Mouse (Mus musculus): ENCODE measurements around the gene Bfar.
A peak's percentile ranks its signal among the peaks of the same experiment; 100 is the strongest.
"Not testable (repeated sequence)": the region's sequence is repeated elsewhere in the genome, so short reads cannot be mapped to it uniquely, and the experiment has no call there.

The Bfar gene

GRCm38 (mm10) chr16:13727811-13728335 lies 56.2 kb downstream of the Bfar start:
- DNase-seq, result no peak

- DNase-seq, result no peak
Observed at GRCm38 (mm10) chr16:13729428-13729827, 57.8 kb downstream of the Bfar start.

GRCm38 (mm10) chr16:13730285-13731255 lies 58.9 kb downstream of the Bfar start, which contains the start of gene Pla2g10:
Gene Pla2g10, minus strand, starts transcription at chr16:13730983.
- peak; percentile 44 for DNase-seq

DNA sequence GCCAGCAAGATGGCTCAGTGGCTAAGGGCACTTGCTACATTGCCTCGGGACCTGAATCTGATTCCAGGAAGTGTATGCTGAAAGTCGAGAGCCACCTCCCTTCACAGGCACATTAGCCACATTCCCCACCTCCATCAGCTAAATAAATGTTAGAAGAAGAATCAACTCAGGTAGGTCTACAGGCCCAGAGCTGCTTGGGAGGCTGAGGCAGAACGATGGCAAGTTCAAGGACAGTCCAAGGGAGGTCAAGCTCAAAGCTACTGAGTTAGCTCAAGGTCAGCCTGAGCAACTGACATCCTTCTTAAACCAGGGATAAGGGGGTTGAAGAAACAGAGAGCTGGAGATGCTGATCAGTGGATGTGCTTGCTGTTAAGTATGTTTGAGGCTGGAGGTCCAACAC lies 61.1 kb downstream of the Bfar start:
- DNase-seq, result no peak

DNA sequence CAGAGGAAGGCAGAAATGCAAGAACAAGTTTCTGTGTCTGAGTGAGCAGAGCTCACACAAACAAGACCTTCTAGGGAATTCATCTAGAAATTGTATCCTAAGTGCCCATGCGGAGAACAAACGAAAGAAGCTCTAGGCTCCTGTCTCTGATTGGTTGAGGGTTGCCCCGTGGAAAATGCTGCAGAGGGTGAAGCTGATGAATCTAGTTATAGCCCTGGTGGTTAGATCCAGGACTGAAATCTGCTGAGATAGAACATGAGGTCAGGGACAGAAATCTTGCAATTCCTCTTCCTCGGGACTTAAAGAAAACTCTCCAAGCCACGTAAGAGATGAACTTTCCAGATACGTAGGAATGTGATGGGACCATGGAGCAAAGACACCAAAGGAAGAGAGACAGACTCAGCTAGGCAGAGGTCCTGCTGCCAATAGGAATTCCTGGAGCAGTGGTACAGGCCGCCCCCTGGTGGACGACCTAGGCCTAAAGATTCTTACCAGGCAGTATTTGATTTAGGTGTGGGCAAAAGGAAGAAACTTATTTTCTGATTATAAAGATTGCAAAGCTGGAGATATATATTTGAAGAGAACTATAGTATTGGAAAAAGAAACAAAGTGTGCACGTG lies 62.0 kb downstream of the Bfar start:
- peak; percentile 89 for DNase-seq

GRCm38 (mm10) chr16:13735977-13736376 lies 64.3 kb downstream of the Bfar start:
- no peak for DNase-seq

- DNase-seq, result not testable (repeated sequence)
Observed at GRCm38 (mm10) chr16:13739044-13739443, 67.4 kb downstream of the Bfar start.

- DNase-seq, result no peak
Observed at GRCm38 (mm10) chr16:13740844-13741243, 69.2 kb downstream of the Bfar start.

DNA sequence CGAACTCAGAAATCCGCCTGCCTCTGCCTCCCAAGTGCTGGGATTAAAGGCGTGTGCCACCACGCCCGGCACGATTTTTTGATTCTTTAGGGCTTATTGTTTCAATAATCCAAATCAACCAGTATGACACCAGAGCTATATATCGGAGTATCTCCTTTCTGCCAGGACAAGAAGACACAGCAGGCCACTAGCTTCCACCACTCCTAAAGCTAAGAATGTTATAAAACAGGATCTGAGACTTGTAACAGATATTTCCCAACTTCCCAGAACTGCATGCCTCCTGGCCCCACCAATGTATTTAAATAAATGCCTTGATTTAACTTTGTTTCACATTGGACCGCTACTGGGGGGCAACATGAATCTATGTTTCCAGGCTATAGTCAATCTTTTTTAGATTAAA lies 76.0 kb downstream of the Bfar start:
- no peak for DNase-seq

DNA sequence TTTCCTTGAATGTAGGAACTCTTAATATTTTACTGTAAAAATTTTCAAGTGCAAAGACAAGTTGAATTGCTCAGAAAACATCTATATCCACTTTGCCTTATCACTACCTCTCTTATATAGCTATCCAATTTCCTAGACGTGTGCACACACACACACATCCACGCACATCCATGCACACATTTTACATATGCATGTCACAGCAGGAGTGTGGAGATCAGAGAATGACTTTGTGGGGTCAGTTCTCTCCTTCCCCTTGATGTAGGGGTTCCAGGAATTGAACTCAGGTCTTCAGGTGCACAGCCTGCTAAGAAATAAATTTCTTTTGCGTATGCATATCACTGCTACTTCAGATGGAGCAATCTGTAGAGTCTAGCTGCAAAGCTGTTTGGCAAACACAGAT lies 76.5 kb downstream of the Bfar start:
- no peak for DNase-seq

DNA sequence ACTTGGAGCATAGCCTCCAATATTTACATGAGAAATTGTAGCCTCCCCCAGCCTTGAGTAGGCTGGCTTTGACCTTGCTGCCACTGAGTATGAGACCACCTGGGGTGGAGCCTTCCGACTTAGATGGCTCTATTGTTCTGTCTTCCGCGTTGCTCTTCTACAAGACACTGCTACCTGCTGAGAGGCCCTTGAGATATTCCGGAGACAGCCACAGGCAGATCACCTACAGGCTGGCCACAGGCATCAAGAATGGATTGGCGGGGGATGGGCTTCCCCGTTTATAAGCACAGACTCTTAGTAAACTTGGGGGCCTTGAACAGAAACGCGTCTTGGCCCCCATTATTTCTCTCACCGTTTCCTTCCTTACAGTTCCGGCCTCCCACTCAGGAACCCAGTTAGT lies 77.2 kb downstream of the Bfar start:
- DNase-seq, result not testable (repeated sequence)

GRCm38 (mm10) chr16:13749306-13749705 lies 77.6 kb downstream of the Bfar start:
- DNase-seq, result no peak

DNA sequence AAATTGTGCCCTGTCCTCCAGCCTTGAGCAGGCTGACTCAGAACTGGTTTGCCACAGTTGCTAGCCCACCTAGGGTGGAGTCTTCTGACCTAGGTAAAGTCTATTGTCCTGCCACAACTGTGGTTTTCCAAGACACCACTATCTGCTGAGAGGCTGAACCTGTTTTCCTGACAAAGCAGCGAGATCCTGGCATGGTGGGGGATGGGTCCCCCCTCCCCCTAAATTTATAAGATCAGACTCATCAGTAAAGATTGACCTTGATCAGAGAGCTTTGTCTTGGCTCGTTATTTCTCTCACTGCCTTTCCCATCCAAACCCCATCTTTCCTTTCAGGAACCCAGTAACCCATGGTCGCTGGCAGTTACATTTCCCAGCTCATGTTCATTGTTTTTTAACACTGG lies 78.3 kb downstream of the Bfar start:
- no peak for DNase-seq

- DNase-seq, result no peak
Observed at GRCm38 (mm10) chr16:13750626-13751025, 79.0 kb downstream of the Bfar start.

Measured in kidney, postnatal 10 days (tissue).